Mouse (Mus musculus) embryonic fibroblast, embryonic 13.5 days (primary cell): ENCODE results near the gene Nploc4. TPM values are rescaled to one million over a fixed set of nuclear protein-coding genes. Genes with fewer than 3 reads are reported as not detected.
"Not testable (repeated sequence)": the region's sequence is repeated elsewhere in the genome, so short reads cannot be mapped to it uniquely, and the experiment has no call there.

ENCODE experiments used
- H3K27ac ChIP-seq: 2 replicates; pipeline ENCODE4 v1.5.1; 2012; ENCODE audit warnings: low read length, control low read depth, inconsistent platforms; ENCODE audit not compliant: insufficient read depth
- H3K4me1 ChIP-seq: 2 replicates; pipeline ENCODE4 v1.6.1; 2011; ENCODE audit warnings: low read length; ENCODE audit not compliant: control insufficient read depth, insufficient read depth
- H3K4me3 ChIP-seq: 2 replicates; pipeline ENCODE4 v1.5.1; 2011; ENCODE audit warnings: mild to moderate bottlenecking, control low read depth, low read length; ENCODE audit not compliant: insufficient read depth
- CTCF ChIP-seq: IDR thresholded peaks from 2 replicates; pipeline ENCODE4 v1.5.1; 2011; ENCODE audit warnings: mild to moderate bottlenecking, control low read depth, low read length, moderate library complexity, borderline replicate concordance; ENCODE audit not compliant: insufficient read depth
- POLR2A ChIP-seq: IDR thresholded peaks from 2 replicates; pipeline ENCODE4 v1.6.1; 2011; ENCODE audit warnings: low read depth, mild to moderate bottlenecking, control low read depth, low read length, moderate library complexity
- polyA plus RNA-seq: library from polyadenylated mRNA; stranded (reverse); fragments of >200 nt; gene quantifications from 2 replicates; pipeline ENCODE4 v1.2.4, GENCODE M21; 2011; ENCODE audit warnings: low read depth; ENCODE audit not compliant: missing spikeins, insufficient read length

Nploc4 gene
- polyA plus RNA-seq, 1 experiment, result 76.1 TPM

DNA sequence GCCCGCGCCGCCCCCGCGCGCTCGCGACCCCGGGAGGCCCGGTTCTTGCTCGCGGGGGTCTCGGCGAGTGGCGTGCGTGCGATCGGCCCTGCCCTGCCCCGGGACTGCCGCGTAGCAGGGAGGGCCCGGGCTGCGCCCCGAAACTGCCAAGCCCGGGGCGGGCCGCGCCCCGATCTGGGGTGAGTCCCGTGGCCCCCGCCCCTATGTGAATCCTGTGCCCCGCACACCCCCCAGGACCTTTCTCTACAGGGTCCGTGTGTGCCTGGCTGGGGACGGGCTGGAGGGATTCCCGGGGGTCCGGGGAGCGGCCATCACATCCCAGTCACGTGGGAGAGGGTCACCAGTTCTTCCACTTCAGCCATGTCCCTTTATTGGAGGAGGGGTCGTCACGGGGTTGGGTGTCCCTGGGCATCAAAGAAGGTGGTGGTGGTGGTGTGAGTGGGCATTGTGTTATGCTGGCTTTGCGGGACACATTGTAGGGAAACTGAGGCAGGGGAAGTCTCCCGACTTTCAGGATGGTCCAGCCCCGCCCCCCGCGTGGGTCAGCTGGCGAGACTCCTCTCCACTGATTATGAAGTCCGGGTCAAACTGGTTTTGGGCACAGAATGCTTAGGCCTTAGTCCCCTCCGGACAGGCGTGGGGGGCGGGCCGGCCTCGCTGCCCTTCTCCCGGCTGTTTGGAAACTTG, 88.7 kb downstream of the Nploc4 start:
- TF ChIP-seq POLR2A (peak; percentile 57), CTCF (no peak)
- Histone ChIP-seq H3K27ac (peak overlapping the region; percentile 99), H3K4me1 (peaks cover 16% of the 10 kb centered on the region), H3K4me3 (peak overlapping the region; percentile 51)

DNA sequence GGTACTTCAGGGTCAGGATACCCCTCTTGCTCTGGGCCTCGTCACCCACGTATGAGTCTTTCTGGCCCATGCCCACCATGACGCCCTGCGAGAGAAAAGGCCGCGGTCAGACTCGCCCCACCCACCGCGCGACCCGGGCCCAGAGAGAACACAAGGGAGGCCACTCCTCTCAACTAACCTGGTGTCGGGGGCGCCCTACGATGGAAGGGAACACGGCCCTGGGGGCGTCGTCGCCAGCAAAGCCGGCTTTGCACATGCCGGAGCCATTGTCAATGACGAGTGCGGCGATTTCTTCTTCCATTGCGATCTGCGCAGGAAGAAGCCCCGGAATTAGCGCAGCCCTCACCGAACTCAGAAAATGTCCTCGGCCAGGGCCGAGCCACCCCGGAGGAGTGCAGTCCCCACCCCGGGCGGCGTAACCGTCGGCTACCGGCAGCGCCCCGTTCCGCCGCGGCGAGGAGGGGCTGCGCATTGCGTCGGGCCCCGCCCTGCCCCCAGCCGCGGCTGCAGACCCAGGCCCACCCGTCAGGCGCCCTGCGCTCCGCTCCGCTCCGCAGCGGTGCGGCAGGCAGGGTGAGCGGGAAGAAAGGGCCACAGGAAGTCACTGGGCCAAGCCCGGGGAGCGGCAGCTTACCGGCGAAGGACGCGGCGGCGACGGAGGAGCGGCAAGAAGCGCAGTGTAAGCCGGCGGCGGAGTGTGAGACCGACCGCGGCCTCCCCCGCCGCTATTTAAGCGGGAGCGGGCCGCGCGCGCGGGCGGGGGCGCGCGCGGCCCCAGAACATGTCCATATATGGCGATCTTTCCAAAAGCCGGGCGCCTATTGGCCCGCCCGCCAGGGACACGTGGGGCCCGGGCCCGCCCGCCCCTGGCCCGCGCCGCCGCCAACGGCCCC, 89.5 kb downstream of the Nploc4 start, which contains the start of gene Actg1:
Actg1 (minus strand) TSS at position 752 of the 893 bp plus-strand sequence.
- TF ChIP-seq POLR2A (peak; percentile 83), CTCF (no peak)
- peak within 1 kb of the TSS; percentile 99 for H3K27ac ChIP-seq
- peak within 1 kb of the TSS; percentile 99 for H3K4me3 ChIP-seq
- H3K4me1 ChIP-seq, result peaks cover 16% of the 10 kb centered on the region

GRCm38 (mm10) chr11:120347301-120347700, 90.2 kb downstream of the Nploc4 start:
- Histone ChIP-seq H3K4me1 (peaks cover 10% of the 10 kb centered on the region; the same call in 1 of the 2 replicates), H3K27ac (peak overlapping the region; percentile 91), H3K4me3 (peak overlapping the region; percentile 99)
- TF ChIP-seq POLR2A (peak; percentile 63), CTCF (no peak)

DNA sequence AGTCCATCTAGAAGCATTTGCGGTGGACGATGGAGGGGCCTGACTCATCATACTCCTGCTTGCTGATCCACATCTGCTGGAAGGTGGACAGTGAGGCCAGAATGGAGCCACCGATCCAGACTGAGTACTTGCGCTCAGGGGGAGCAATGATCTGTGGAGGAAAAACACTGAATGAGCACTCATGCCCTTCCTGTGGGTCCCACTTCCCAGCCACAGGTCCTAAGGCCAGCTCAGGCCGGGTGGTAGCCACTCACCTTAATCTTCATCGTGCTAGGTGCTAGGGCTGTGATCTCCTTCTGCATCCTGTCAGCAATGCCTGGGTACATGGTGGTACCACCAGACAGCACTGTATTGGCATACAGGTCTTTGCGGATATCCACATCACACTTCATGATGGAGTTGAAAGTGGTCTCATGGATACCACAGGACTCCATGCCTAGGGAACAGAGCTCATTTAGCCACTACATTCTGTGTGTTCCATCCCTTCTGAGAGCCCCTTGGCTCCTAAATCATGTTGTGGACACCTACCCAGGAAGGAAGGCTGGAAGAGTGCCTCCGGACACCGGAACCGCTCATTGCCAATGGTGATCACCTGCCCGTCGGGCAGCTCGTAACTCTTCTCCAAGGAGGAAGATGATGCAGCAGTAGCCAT, 91.0 kb downstream of the Nploc4 start:
- Histone ChIP-seq H3K27ac (peak overlapping the region; percentile 66), H3K4me3 (peak overlapping the region; percentile 60)
- TF ChIP-seq POLR2A, result peak; percentile 58
- not testable (repeated sequence) for H3K4me1 ChIP-seq

DNA sequence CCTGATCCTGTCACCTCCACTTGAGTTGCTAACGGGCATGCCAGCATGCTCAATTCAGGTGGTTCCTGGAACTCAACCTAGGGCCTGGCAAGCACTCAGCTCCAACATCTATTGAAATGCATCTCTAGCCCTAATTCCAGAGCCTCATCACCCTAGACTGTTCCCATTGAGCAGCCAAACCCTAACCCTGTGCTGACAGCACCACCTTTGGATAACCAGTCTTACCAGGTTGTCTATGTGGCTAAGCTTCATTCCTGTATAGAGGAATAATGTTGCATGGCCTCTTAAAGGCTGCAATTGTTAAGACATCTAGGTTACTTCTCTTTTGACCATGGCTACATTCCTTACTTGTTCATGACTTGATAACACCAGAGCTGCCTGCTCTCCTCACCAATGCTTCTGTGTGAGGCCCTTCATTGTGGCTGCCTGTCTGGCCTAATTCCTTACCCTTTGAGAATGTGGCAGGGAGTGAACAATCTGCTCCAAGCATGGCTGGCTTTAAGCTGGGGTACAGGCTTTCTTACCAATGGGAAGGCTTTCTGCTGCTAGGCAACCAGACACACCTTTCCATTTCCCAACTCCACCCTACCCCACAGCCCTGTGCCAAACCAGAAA, 92.3 kb downstream of the Nploc4 start:
- peak overlapping the region; percentile 57 for H3K27ac ChIP-seq
- H3K4me1 ChIP-seq, result no peaks in the 10 kb centered on the region

GRCm38 (mm10) chr11:120344310-120344920, 93.1 kb downstream of the Nploc4 start:
- Histone ChIP-seq H3K4me3 (peak overlapping the region; percentile 53), H3K27ac (peak overlapping the region; percentile 57; the same call in 1 of the 2 replicates), H3K4me1 (no peaks in the 10 kb centered on the region)
- TF ChIP-seq CTCF (no peak), POLR2A (peak; percentile 68)

More for the DNA sequence above, 92.3 kb downstream of the Nploc4 start:
- H3K4me3 ChIP-seq, result peak overlapping the region; percentile 53
- peak; percentile 79 for TF ChIP-seq POLR2A
- TF ChIP-seq CTCF, result no peak

- H3K27ac ChIP-seq, result no peak overlapping the region
- no peaks in the 10 kb centered on the region for H3K4me1 ChIP-seq
- H3K4me3 ChIP-seq, result no peak overlapping the region
- peak; percentile 45 for TF ChIP-seq POLR2A
- no peak for TF ChIP-seq CTCF
Measured at GRCm38 (mm10) chr11:120343519-120344309, 93.8 kb downstream of the Nploc4 start.

- H3K4me1 ChIP-seq, result no peaks in the 10 kb centered on the region
- H3K4me3 ChIP-seq, result no peak overlapping the region
- no peak overlapping the region for H3K27ac ChIP-seq
- TF ChIP-seq CTCF (no peak), POLR2A (no peak)
Measured at GRCm38 (mm10) chr11:120342656-120343160, 94.8 kb downstream of the Nploc4 start.

GRCm38 (mm10) chr11:120341661-120342060, 95.8 kb downstream of the Nploc4 start:
- TF ChIP-seq POLR2A (no peak), CTCF (no peak)
- Histone ChIP-seq H3K4me3 (no peak overlapping the region), H3K4me1 (no peaks in the 10 kb centered on the region), H3K27ac (no peak overlapping the region)
